14 mouse cellular contexts compared by ENCODE assay signal in the genomic region with DNA sequence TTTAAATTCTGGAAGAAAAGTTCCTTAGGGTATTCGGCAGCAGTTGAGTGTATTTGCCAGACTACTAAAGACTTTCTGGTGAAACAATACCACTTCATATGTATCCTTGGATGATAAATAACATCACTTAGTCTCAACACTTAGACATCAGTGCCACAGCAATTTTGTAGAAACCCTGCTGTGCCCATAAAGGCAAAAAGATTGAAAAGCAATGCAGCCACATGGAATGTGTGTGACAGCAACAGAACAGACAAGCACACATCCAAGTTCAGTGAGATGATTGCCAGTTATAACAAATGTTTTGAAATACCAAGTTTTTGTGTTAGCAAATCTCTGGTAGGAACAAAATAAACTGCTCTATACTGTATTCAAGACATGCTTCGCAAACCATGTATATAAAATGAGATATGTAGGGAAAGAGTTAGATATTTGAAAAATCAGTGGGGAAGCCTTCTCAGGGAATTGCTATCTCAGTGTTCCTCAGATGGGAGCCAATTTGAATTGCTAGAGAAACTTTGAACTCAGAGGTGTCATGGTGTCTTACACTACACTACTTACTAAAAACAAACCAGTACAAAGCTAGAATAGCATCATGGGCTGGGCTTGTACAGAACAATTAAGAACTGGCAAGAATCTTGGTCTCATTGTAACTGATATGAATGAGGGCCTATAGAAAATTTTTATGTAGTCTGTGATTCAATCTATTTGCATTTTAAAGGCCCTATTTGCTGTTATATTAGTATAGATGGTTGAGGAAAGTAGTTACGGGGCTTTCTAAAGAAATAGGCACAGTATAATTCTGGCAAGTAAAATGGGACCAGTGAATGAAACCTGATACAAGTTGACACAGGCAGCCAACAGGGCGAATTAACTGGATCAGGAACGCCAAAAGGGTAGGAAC.
"Had no signal": no experiment of that assay in that cellular context is flagged by ENCODE, and none has a peak within 500 bp of the region (broad histone marks: within the 10 kb centered on the region; RNA-seq: fewer than 3 reads in every experiment).

No protein-coding gene starts in this region.

- H3K4me3 ChIP-seq: limb, embryonic 13.5 days; midbrain, embryonic 12.5 days; myocyte; neural tube, embryonic 15.5 days; stomach, embryonic 15.5 days had no signal

- H3K36me3 ChIP-seq: limb, embryonic 13.5 days; midbrain, embryonic 12.5 days; neural tube, embryonic 15.5 days; stomach, embryonic 15.5 days had no signal

- H3K9ac ChIP-seq: limb, embryonic 13.5 days; liver, embryonic 14.5 days; midbrain, embryonic 12.5 days; neural tube, embryonic 15.5 days; stomach, embryonic 15.5 days had no signal

- H3K4me1 ChIP-seq: limb, embryonic 13.5 days; midbrain, embryonic 12.5 days; neural tube, embryonic 15.5 days; stomach, embryonic 15.5 days had no signal

- DNase-seq: kidney, adult 9 months; kidney, postnatal 36 days; left cerebral cortex, postnatal 4 days; lung, adult 18-20 months; right cerebral cortex, postnatal 14 days; thymus, adult 2 months; thymus, postnatal 25 days had no signal

- H3K4me2 ChIP-seq: limb, embryonic 13.5 days; midbrain, embryonic 12.5 days; neural tube, embryonic 15.5 days; stomach, embryonic 15.5 days had no signal

- H3K27ac ChIP-seq: kidney, postnatal 0 days; limb, embryonic 13.5 days; liver, embryonic 14.5 days; midbrain, embryonic 12.5 days; neural tube, embryonic 15.5 days; stomach, embryonic 15.5 days had no signal

- H3K27me3 ChIP-seq: limb, embryonic 13.5 days; midbrain, embryonic 12.5 days; neural tube, embryonic 15.5 days; stomach, embryonic 15.5 days had no signal

- H3K9me3 ChIP-seq: limb, embryonic 13.5 days; midbrain, embryonic 12.5 days; neural tube, embryonic 15.5 days; stomach, embryonic 15.5 days had no signal
